Comparison of ENCODE assay signal across 9 mouse cellular contexts in the genomic region with DNA sequence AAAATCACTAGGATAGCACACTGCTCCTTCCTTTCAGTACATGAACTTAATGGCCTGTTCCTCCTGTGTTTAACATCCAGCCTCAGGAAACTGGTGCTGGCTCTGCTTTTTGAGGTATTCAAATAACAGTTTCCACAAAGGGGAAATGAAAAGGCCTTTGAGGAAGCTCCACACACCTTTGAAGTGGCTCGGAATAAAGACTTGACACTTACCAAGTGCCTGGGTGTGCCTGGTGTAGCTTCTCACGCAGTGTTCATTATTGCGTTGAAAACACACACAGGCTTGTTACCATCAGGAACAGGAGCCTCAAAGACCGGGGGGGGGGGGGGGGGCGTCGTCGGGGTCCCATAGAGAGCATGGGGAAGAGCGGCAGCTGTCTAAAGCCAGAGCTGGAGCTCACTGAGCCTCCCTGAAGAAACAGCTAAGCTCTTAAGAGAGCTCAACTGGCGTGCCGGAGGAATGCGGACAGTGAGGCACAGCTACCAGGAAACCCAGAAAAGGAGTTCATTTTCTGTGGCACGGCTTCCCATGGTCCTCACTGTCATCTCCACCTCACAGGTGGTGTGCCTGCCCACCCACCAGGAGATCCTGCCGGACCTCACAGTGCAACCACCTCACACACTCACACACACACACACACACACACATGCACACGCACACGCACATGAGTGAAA.
DNase-seq lines count a peak whose midpoint lies in the region; ATAC-seq lines count a peak whose summit lies in the region.
"Had no signal": no experiment of that assay in that cellular context is flagged by ENCODE, and none has a peak within 500 bp of the region (broad histone marks: within the 10 kb centered on the region; RNA-seq: fewer than 3 reads in every experiment).

No protein-coding gene starts in this region.

- no peaks in the 10 kb centered on the region for H3K36me3 ChIP-seq in hindbrain, embryonic 12.5 days
- no peaks in the 10 kb centered on the region for H3K36me3 ChIP-seq in hindbrain, embryonic 10.5 days
- H3K36me3 ChIP-seq in forebrain, embryonic 13.5 days (ENCODE audit: poor library complexity, severe bottlenecking) = no peaks in the 10 kb centered on the region
- H3K36me3 ChIP-seq in midbrain, embryonic 12.5 days = no peaks in the 10 kb centered on the region
- no peaks in the 10 kb centered on the region for H3K36me3 ChIP-seq in liver, embryonic 12.5 days

- no peak overlapping the region for H3K9ac ChIP-seq in hindbrain, embryonic 12.5 days
- 0 out of 2 replicates have a peak overlapping the region, but pooled peaks have one; percentile 1 for H3K9ac ChIP-seq in forebrain, embryonic 13.5 days
- H3K9ac ChIP-seq in midbrain, embryonic 12.5 days (replicated peaks) = no peak overlapping the region
- no peak overlapping the region for H3K9ac ChIP-seq in liver, embryonic 12.5 days

- WGBS in hindbrain, embryonic 12.5 days = 42% methylated on average over 15 of the region's 15 CpGs
- 56% methylated on average over 15 of the region's 15 CpGs for WGBS in hindbrain, embryonic 10.5 days
- 26% methylated on average over 12 of the region's 15 CpGs for WGBS in forebrain, embryonic 13.5 days
- WGBS in midbrain, embryonic 12.5 days = 40% methylated on average over 15 of the region's 15 CpGs
- WGBS in liver, embryonic 12.5 days (ENCODE audit: insufficient replicate concordance) = 54% methylated on average over 15 of the region's 15 CpGs

- H3K9me3 ChIP-seq in hindbrain, embryonic 12.5 days (replicated peaks) = no peaks in the 10 kb centered on the region
- H3K9me3 ChIP-seq in hindbrain, embryonic 10.5 days = no peaks in the 10 kb centered on the region
- no peaks in the 10 kb centered on the region for H3K9me3 ChIP-seq in forebrain, embryonic 13.5 days (replicated peaks)
- H3K9me3 ChIP-seq in midbrain, embryonic 12.5 days = no peaks in the 10 kb centered on the region
- no peaks in the 10 kb centered on the region for H3K9me3 ChIP-seq in liver, embryonic 12.5 days (replicated peaks)

- H3K27me3 ChIP-seq in hindbrain, embryonic 12.5 days = 0 out of 2 replicates have a peak, but pooled peaks cover 2% of the 10 kb centered on the region
- H3K27me3 ChIP-seq in hindbrain, embryonic 10.5 days (ENCODE audit: insufficient read depth, poor library complexity, severe bottlenecking) = peaks cover 6% of the 10 kb centered on the region; the same call in 1 of the 2 replicates
- H3K27me3 ChIP-seq in forebrain, embryonic 13.5 days = no peaks in the 10 kb centered on the region
- H3K27me3 ChIP-seq in midbrain, embryonic 12.5 days = no peaks in the 10 kb centered on the region
- H3K27me3 ChIP-seq in liver, embryonic 12.5 days (replicated peaks) = no peaks in the 10 kb centered on the region

- peaks cover 61% of the 10 kb centered on the region for H3K4me1 ChIP-seq in hindbrain, embryonic 12.5 days
- H3K4me1 ChIP-seq in hindbrain, embryonic 10.5 days (replicated peaks) = peaks cover 69% of the 10 kb centered on the region
- H3K4me1 ChIP-seq in forebrain, embryonic 13.5 days = peaks cover 87% of the 10 kb centered on the region
- H3K4me1 ChIP-seq in midbrain, embryonic 12.5 days = peaks cover 82% of the 10 kb centered on the region
- H3K4me1 ChIP-seq in liver, embryonic 12.5 days = no peaks in the 10 kb centered on the region

- H3K27ac ChIP-seq in hindbrain, embryonic 12.5 days = 0 out of 2 replicates have a peak overlapping the region, but pooled peaks have one; percentile 1
- no peak overlapping the region for H3K27ac ChIP-seq in hindbrain, embryonic 10.5 days
- H3K27ac ChIP-seq in forebrain, embryonic 13.5 days = peak overlapping the region; percentile 89
- H3K27ac ChIP-seq in midbrain, embryonic 12.5 days (replicated peaks) = peak overlapping the region; percentile 74
- no peak overlapping the region for H3K27ac ChIP-seq in liver, embryonic 12.5 days
- H3K27ac ChIP-seq: macrophage had no signal

- ATAC-seq in hindbrain, embryonic 12.5 days (ENCODE audit: low FRiP score) = no peak
- ATAC-seq in forebrain, embryonic 13.5 days = peak; percentile 2; the same call in 1 of the 2 replicates
- ATAC-seq in midbrain, embryonic 12.5 days (ENCODE audit: low FRiP score, low read depth) = no peak
- ATAC-seq in liver, embryonic 12.5 days = no peak

- H3K4me3 ChIP-seq in hindbrain, embryonic 12.5 days = no peak overlapping the region
- H3K4me3 ChIP-seq in hindbrain, embryonic 10.5 days = no peak overlapping the region
- H3K4me3 ChIP-seq in forebrain, embryonic 13.5 days = no peak overlapping the region
- H3K4me3 ChIP-seq in midbrain, embryonic 12.5 days = no peak overlapping the region
- no peak overlapping the region for H3K4me3 ChIP-seq in liver, embryonic 12.5 days

- H3K4me2 ChIP-seq in hindbrain, embryonic 12.5 days (replicated peaks) = no peak overlapping the region
- 0 out of 2 replicates have a peak overlapping the region, but pooled peaks have one; percentile 13 for H3K4me2 ChIP-seq in forebrain, embryonic 13.5 days
- no peak overlapping the region for H3K4me2 ChIP-seq in midbrain, embryonic 12.5 days (replicated peaks)
- H3K4me2 ChIP-seq in liver, embryonic 12.5 days = no peak overlapping the region

- no peak for DNase-seq in hindbrain, embryonic 10.5 days (ENCODE audit: low spot score)
- DNase-seq in CD4-positive helper T cell, adult 2 months (ENCODE audit: low read depth, low spot score) = peak; percentile 74
- DNase-seq in left cerebral cortex, adult 8-10 months (ENCODE audit: low spot score in 2 of 2) = no peak
- DNase-seq in urinary bladder, adult 18-20 months (ENCODE audit: low spot score in 2 of 2) = no peak

Comparison
In these comparisons a context has a peak if more than half of its experiments do, and no peak if none do; other contexts are left out.
1. H3K27ac ChIP-seq: peak in hindbrain, embryonic 12.5 days (single experiment), forebrain, embryonic 13.5 days (single experiment) and midbrain, embryonic 12.5 days (single experiment); none in hindbrain, embryonic 10.5 days (single experiment) and liver, embryonic 12.5 days (single experiment).